ENCODE assay signal across 10 mouse cellular contexts in the genomic region with DNA sequence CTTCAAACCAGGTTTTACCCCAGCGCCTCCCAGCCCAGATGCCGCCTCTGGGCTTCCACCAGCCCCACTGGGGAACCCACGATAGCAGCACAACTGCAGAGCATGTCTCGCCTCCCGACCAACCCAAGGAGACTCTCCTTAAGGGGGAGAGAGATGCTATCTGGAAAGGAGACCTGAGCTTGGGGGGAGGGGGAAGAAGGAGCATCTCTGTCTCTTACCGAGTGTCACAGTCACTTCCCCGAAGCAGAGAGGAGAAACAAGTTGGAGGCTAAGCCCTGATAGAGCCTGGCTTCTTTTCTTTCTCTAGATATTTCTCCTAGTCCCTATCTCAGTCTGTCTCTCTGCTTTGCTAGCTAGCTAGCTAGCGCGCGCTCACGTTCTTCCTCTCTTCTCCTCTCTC. TPM values are rescaled to one million over a fixed set of nuclear protein-coding genes. Genes with fewer than 3 reads are reported as not detected.
DNase-seq lines count a peak whose midpoint lies in the region; ATAC-seq and TF ChIP-seq lines count a peak whose summit lies in the region.
"Had no signal": no experiment of that assay in that cellular context is flagged by ENCODE, and none has a peak within 500 bp of the region (broad histone marks: within the 10 kb centered on the region; RNA-seq: fewer than 3 reads in every experiment).

No protein-coding gene starts in this region.

- H3K27me3 ChIP-seq in hindbrain, embryonic 13.5 days: no peaks in the 10 kb centered on the region
- no peaks in the 10 kb centered on the region for H3K27me3 ChIP-seq in midbrain, embryonic 14.5 days (ENCODE audit: control insufficient read depth, insufficient read depth, low read length)

- H3K9me3 ChIP-seq in hindbrain, embryonic 13.5 days: no peaks in the 10 kb centered on the region
- no peaks in the 10 kb centered on the region for H3K9me3 ChIP-seq in midbrain, embryonic 14.5 days (ENCODE audit: control insufficient read depth, low read length)

- no peaks in the 10 kb centered on the region for H3K36me3 ChIP-seq in hindbrain, embryonic 13.5 days
- H3K36me3 ChIP-seq in midbrain, embryonic 14.5 days (ENCODE audit: control insufficient read depth, insufficient read depth, low read length): no peaks in the 10 kb centered on the region

- DNase-seq in gastrocnemius, adult 2 months: no peak
- DNase-seq in gastrocnemius, postnatal 10 days: no peak
- peak; percentile 34 for DNase-seq in brain, adult 2 months (ENCODE audit: low read depth, low spot score)
- peak; percentile 54 for DNase-seq in midbrain, embryonic 14.5 days
- DNase-seq in thymus, postnatal 4 days: no peak
- no peak for DNase-seq in gastrocnemius, postnatal 25 days
- DNase-seq in kidney, adult 9 months: no peak

- WGBS in hindbrain, embryonic 13.5 days: 9% methylated on average over 10 of the region's 11 CpGs
- WGBS in midbrain, embryonic 14.5 days: 6% methylated on average over 11 of the region's 11 CpGs

- no peak overlapping the region for H3K27ac ChIP-seq in gastrocnemius, adult 2 months
- H3K27ac ChIP-seq in hindbrain, embryonic 13.5 days: peak overlapping the region; percentile 76
- H3K27ac ChIP-seq in midbrain, embryonic 14.5 days (replicated peaks; ENCODE audit: low read depth, low read length): peak overlapping the region; percentile 66
- H3K27ac ChIP-seq: macrophage had no signal

- peaks cover 3% of the 10 kb centered on the region; the same call in 1 of the 2 replicates for H3K4me1 ChIP-seq in hindbrain, embryonic 13.5 days (replicated peaks)
- H3K4me1 ChIP-seq in midbrain, embryonic 14.5 days (ENCODE audit: control insufficient read depth, insufficient read depth, low read length): no peaks in the 10 kb centered on the region

- no peak for TF ChIP-seq CTCF in gastrocnemius, adult 2 months (IDR thresholded peaks at IDR 0.05)

- H3K9ac ChIP-seq in hindbrain, embryonic 13.5 days: peak overlapping the region; percentile 68
- peak overlapping the region; percentile 51; the same call in 1 of the 2 replicates for H3K9ac ChIP-seq in midbrain, embryonic 14.5 days (replicated peaks; ENCODE audit: low read length)

- H3K4me3 ChIP-seq in gastrocnemius, adult 2 months: peak overlapping the region; percentile 43
- peak overlapping the region; percentile 45 for H3K4me3 ChIP-seq in hindbrain, embryonic 13.5 days
- peak overlapping the region; percentile 44 for H3K4me3 ChIP-seq in midbrain, embryonic 14.5 days (replicated peaks; ENCODE audit: low read depth, low read length)

- intact Hi-C loops in gastrocnemius, adult 2 months (cut with DNase I): no loop called here

- H3K4me2 ChIP-seq in hindbrain, embryonic 13.5 days: peak overlapping the region; percentile 56
- H3K4me2 ChIP-seq in midbrain, embryonic 14.5 days (ENCODE audit: low read length): peak overlapping the region; percentile 50

- ATAC-seq in hindbrain, embryonic 13.5 days (ENCODE audit: low FRiP score): peak; percentile 91
- peak; percentile 67 for ATAC-seq in midbrain, embryonic 14.5 days (ENCODE audit: low FRiP score, low TSS enrichment)

RNA-seq across cellular contexts. Expression of a gene that starts 0.9 kb away (rescaled TPM):
- total RNA-seq in gastrocnemius, adult 2 months (2021): under 1 TPM; 0.23 to 0.56 TPM
- 1 to 10 TPM; 2.0 to 2.6 TPM for total RNA-seq in gastrocnemius, postnatal 10 days (2021)
- 19.8 and 19.9 TPM in 2 replicates for polyA plus RNA-seq in hindbrain, embryonic 13.5 days (2015; fragmentation: Nextera tagmentation; extraction: Ambion mirVana)
- polyA plus RNA-seq in midbrain, embryonic 14.5 days (2014; fragmentation: Nextera tagmentation; extraction: Ambion mirVana): 29.5 and 42.2 TPM in 2 replicates
- total RNA-seq in gastrocnemius, postnatal 25 days (2021): under 1 TPM; 0.15 to 0.51 TPM
- total RNA-seq: common myeloid progenitor, adult 5-6 weeks had no signal
- polyA plus RNA-seq: macrophage had no signal

Comparison
In these comparisons a context has a peak if more than half of its experiments do, and no peak if none do; other contexts are left out.
1. DNase-seq: peak in brain, adult 2 months (single experiment) and midbrain, embryonic 14.5 days (single experiment); none in gastrocnemius, adult 2 months (single experiment), gastrocnemius, postnatal 10 days (single experiment), thymus, postnatal 4 days (single experiment), gastrocnemius, postnatal 25 days (single experiment) and kidney, adult 9 months (single experiment).
2. Peak in every context shown above with its lines, with median percentiles within 50 percentile points of each other: H3K4me3 ChIP-seq.